Mouse (Mus musculus) CH12.LX (cell line): ENCODE data around the gene Nup54. TPM values are rescaled to one million over a fixed set of nuclear protein-coding genes. Genes with fewer than 3 reads are reported as not detected.

Source experiments
- DNase-seq: peaks from one replicate; pipeline ENCODE4 v3.0.0-alpha.2; 2013; ENCODE audit errors: extremely low read depth
- H3K27ac ChIP-seq: 2 replicates; pipeline ENCODE4 v1.5.1; 2012; ENCODE audit warnings: low read depth, mild to moderate bottlenecking, control low read depth, moderate library complexity; ENCODE audit not compliant: insufficient read depth
- H3K27me3 ChIP-seq: replicated peaks from 2 replicates; pipeline ENCODE3; 2012; ENCODE audit warnings: inconsistent platforms
- H3K36me3 ChIP-seq, 2 experiments: replicated peaks in 1 of 2; 2 replicates each; pipeline versions ENCODE3 to v1.6.1; 2012; ENCODE audit warnings: inconsistent platforms in 1 of 2, low read length in 1 of 2, mild to moderate bottlenecking in 1 of 2, mixed read lengths in 1 of 2, moderate library complexity in 1 of 2; ENCODE audit not compliant: control insufficient read depth in 1 of 2, insufficient read depth in 1 of 2
- H3K4me1 ChIP-seq, 2 experiments: 2 replicates each; pipeline ENCODE4 v1.6.1; 2012; ENCODE audit warnings: inconsistent platforms in 1 of 2, moderate library complexity in 1 of 2; ENCODE audit not compliant: insufficient read depth in 2 of 2, control insufficient read depth in 1 of 2
- H3K4me2 ChIP-seq: 2 replicates; pipeline ENCODE4 v1.6.1; 2012; ENCODE audit warnings: low read depth, mild to moderate bottlenecking, control low read depth; ENCODE audit not compliant: poor library complexity, insufficient read depth, severe bottlenecking
- H3K4me3 ChIP-seq, 3 experiments: fragments of 150-350 bp in 1 of 3; sonication (generic) in 1 of 3; replicated peaks in 1 of 3; 2 replicates each; pipeline versions ENCODE3 to v1.5.1; 2011 to 2012; ENCODE audit warnings: low read depth in 2 of 3, low read length in 2 of 3, mild to moderate bottlenecking in 2 of 3, moderate library complexity in 2 of 3, control low read depth in 1 of 3, improper control_type of control experiment in 1 of 3, inconsistent platforms in 1 of 3, mixed read lengths in 1 of 3; ENCODE audit not compliant: poor library complexity in 1 of 3
- H3K79me2 ChIP-seq: replicated peaks from 2 replicates; pipeline ENCODE4 v1.6.1; 2012; ENCODE audit warnings: mild to moderate bottlenecking, moderate library complexity; ENCODE audit not compliant: control insufficient read depth, poor library complexity, insufficient read depth, severe bottlenecking; ENCODE audit errors: extremely low read depth
- H3K9ac ChIP-seq: 2 replicates; pipeline ENCODE4 v1.6.1; 2012; ENCODE audit warnings: low read depth, mild to moderate bottlenecking, control low read depth, moderate library complexity; ENCODE audit not compliant: insufficient read depth
- H3K9me3 ChIP-seq: replicated peaks from 2 replicates; pipeline ENCODE3; 2012; ENCODE audit warnings: low read length, inconsistent platforms, mixed read lengths
- BHLHE40 ChIP-seq: IDR thresholded peaks from 2 replicates; pipeline ENCODE4 v1.6.1; 2011; ENCODE audit warnings: mild to moderate bottlenecking, low read depth, low read length, improper control_type of control experiment
- CHD1 ChIP-seq: IDR thresholded peaks from 2 replicates; pipeline ENCODE4 v1.6.1; 2012; ENCODE audit warnings: low read depth, low read length, improper control_type of control experiment, inconsistent platforms
- CHD2 ChIP-seq: IDR thresholded peaks from 2 replicates; pipeline ENCODE4 v1.6.1; 2011; ENCODE audit warnings: low read length, improper control_type of control experiment
- CTCF ChIP-seq, 2 experiments: IDR thresholded peaks in 1 of 2; conservative IDR thresholded peaks in 1 of 2; 2 replicates each; pipeline ENCODE4 v1.5.1; 2011 to 2012; ENCODE audit warnings: low read depth in 2 of 2, low read length in 2 of 2, improper control_type of control experiment in 1 of 2, inconsistent platforms in 1 of 2, mild to moderate bottlenecking in 1 of 2, moderate library complexity in 1 of 2
- E2F4 ChIP-seq: IDR thresholded peaks from 2 replicates; pipeline ENCODE4 v1.6.1; 2011; ENCODE audit warnings: low read depth, low read length, improper control_type of control experiment; ENCODE audit not compliant: insufficient replicate concordance
- ELF1 ChIP-seq: IDR thresholded peaks from 2 replicates; pipeline ENCODE4 v1.6.1; 2014; ENCODE audit warnings: low read depth, mild to moderate bottlenecking, inconsistent platforms, low read length, improper control_type of control experiment
- EP300 ChIP-seq: IDR thresholded peaks from 2 replicates; pipeline ENCODE4 v1.6.1; 2011; ENCODE audit warnings: low read length, improper control_type of control experiment
- ETS1 ChIP-seq: conservative IDR thresholded peaks from 2 replicates; pipeline ENCODE4 v1.6.1; 2012; ENCODE audit warnings: low read depth, mild to moderate bottlenecking, inconsistent platforms, low read length, improper control_type of control experiment, moderate library complexity
- GABPA ChIP-seq: IDR thresholded peaks from 2 replicates; pipeline ENCODE4 v1.6.1; 2012; ENCODE audit warnings: low read depth, low read length, improper control_type of control experiment, inconsistent platforms; ENCODE audit not compliant: insufficient replicate concordance
- HCFC1 ChIP-seq: IDR thresholded peaks from 2 replicates; pipeline ENCODE4 v1.6.1; 2012; ENCODE audit warnings: low read depth, mild to moderate bottlenecking, inconsistent platforms, low read length, improper control_type of control experiment
- IRF4 ChIP-seq: IDR thresholded peaks from 2 replicates; pipeline ENCODE4 v1.6.1; 2014; ENCODE audit warnings: low read depth, mild to moderate bottlenecking, inconsistent platforms, low read length, improper control_type of control experiment
- JUN ChIP-seq: IDR thresholded peaks from 2 replicates; pipeline ENCODE4 v1.6.1; 2011; ENCODE audit warnings: low read depth, mild to moderate bottlenecking, low read length, improper control_type of control experiment, moderate library complexity; ENCODE audit not compliant: insufficient read depth
- JUND ChIP-seq: conservative IDR thresholded peaks from 2 replicates; pipeline ENCODE4 v1.6.1; 2011; ENCODE audit warnings: low read depth, low read length, improper control_type of control experiment
- KAT2A ChIP-seq: IDR thresholded peaks from 2 replicates; pipeline ENCODE4 v1.6.1; 2012; ENCODE audit warnings: low read length, improper control_type of control experiment, inconsistent platforms; ENCODE audit not compliant: insufficient replicate concordance
- MAFK ChIP-seq: IDR thresholded peaks from 2 replicates; pipeline ENCODE4 v1.6.1; 2011; ENCODE audit warnings: low read length, improper control_type of control experiment; ENCODE audit not compliant: insufficient replicate concordance
- MAX ChIP-seq: IDR thresholded peaks from 2 replicates; pipeline ENCODE4 v1.6.1; 2011; ENCODE audit warnings: low read length, improper control_type of control experiment
- MAZ ChIP-seq: IDR thresholded peaks from 2 replicates; pipeline ENCODE4 v1.6.1; 2012; ENCODE audit warnings: low read depth, mild to moderate bottlenecking, inconsistent platforms, low read length, improper control_type of control experiment, moderate library complexity
- MEF2A ChIP-seq: IDR thresholded peaks from 2 replicates; pipeline ENCODE4 v1.6.1; 2014; ENCODE audit warnings: low read depth, mild to moderate bottlenecking, inconsistent platforms, low read length, improper control_type of control experiment, borderline replicate concordance
- MXI1 ChIP-seq: IDR thresholded peaks from 2 replicates; pipeline ENCODE4 v1.6.1; 2011; ENCODE audit warnings: mild to moderate bottlenecking, low read depth, low read length, improper control_type of control experiment
- MYC ChIP-seq: IDR thresholded peaks from 2 replicates; pipeline ENCODE4 v1.6.1; 2011; ENCODE audit warnings: low read depth, mild to moderate bottlenecking, improper control_type of control experiment, low read length
- NELFE ChIP-seq: IDR thresholded peaks from 2 replicates; pipeline ENCODE4 v1.6.1; 2011; ENCODE audit warnings: low read depth, low read length, improper control_type of control experiment
- NRF1 ChIP-seq: IDR thresholded peaks from 2 replicates; pipeline ENCODE4 v1.6.1; 2014; ENCODE audit warnings: low read depth, mild to moderate bottlenecking, inconsistent platforms, low read length, improper control_type of control experiment, moderate library complexity
- PAX5 ChIP-seq: IDR thresholded peaks from 2 replicates; pipeline ENCODE4 v1.6.1; 2012; ENCODE audit warnings: low read length, inconsistent platforms, mixed read lengths
- POLR2A ChIP-seq: IDR thresholded peaks from 2 replicates; pipeline ENCODE4 v1.6.1; 2011; ENCODE audit warnings: low read depth, mild to moderate bottlenecking, improper control_type of control experiment, low read length
- POLR2AphosphoS2 ChIP-seq: IDR thresholded peaks from 2 replicates; pipeline ENCODE4 v1.6.1; 2011; ENCODE audit warnings: low read depth, low read length, improper control_type of control experiment
- RAD21 ChIP-seq: IDR thresholded peaks from 2 replicates; pipeline ENCODE4 v1.6.1; 2011; ENCODE audit warnings: low read depth, mild to moderate bottlenecking, low read length, improper control_type of control experiment, moderate library complexity
- RCOR1 ChIP-seq: conservative IDR thresholded peaks from 2 replicates; pipeline ENCODE4 v1.6.1; 2012; ENCODE audit warnings: low read depth, mild to moderate bottlenecking, inconsistent platforms, low read length, improper control_type of control experiment
- SIN3A ChIP-seq: IDR thresholded peaks from 2 replicates; pipeline ENCODE4 v1.6.1; 2012; ENCODE audit warnings: low read length, improper control_type of control experiment, inconsistent platforms
- SMC3 ChIP-seq: IDR thresholded peaks from 2 replicates; pipeline ENCODE4 v1.6.1; 2011; ENCODE audit warnings: low read depth, low read length, improper control_type of control experiment
- TBP ChIP-seq: conservative IDR thresholded peaks from 2 replicates; pipeline ENCODE4 v1.6.1; 2011; ENCODE audit warnings: low read depth, low read length, improper control_type of control experiment
- TCF12 ChIP-seq: IDR thresholded peaks from 2 replicates; pipeline ENCODE4 v1.6.1; 2014; ENCODE audit warnings: low read depth, mild to moderate bottlenecking, inconsistent platforms, low read length, improper control_type of control experiment
- UBTF ChIP-seq: IDR thresholded peaks from 2 replicates; pipeline ENCODE4 v1.6.1; 2012; ENCODE audit warnings: low read depth, mild to moderate bottlenecking, inconsistent platforms, low read length, improper control_type of control experiment, moderate library complexity
- USF1 ChIP-seq: IDR thresholded peaks from 2 replicates; pipeline ENCODE4 v1.6.1; 2014; ENCODE audit warnings: low read depth, mild to moderate bottlenecking, inconsistent platforms, low read length, improper control_type of control experiment
- USF2 ChIP-seq: conservative IDR thresholded peaks from 2 replicates; pipeline ENCODE4 v1.6.1; 2011; ENCODE audit warnings: low read depth, low read length, improper control_type of control experiment
- ZC3H11A ChIP-seq: IDR thresholded peaks from 2 replicates; pipeline ENCODE4 v1.6.1; 2012; ENCODE audit warnings: low read depth, mild to moderate bottlenecking, inconsistent platforms, low read length, improper control_type of control experiment
- ZKSCAN1 ChIP-seq: IDR thresholded peaks from 2 replicates; pipeline ENCODE4 v1.6.1; 2012; ENCODE audit warnings: low read depth, inconsistent platforms, low read length, improper control_type of control experiment, borderline replicate concordance
- ZMIZ1 ChIP-seq: IDR thresholded peaks from 2 replicates; pipeline ENCODE4 v1.6.1; 2012; ENCODE audit warnings: low read depth, mild to moderate bottlenecking, inconsistent platforms, low read length, improper control_type of control experiment
- ZNF384 ChIP-seq: IDR thresholded peaks from 2 replicates; pipeline ENCODE4 v1.6.1; 2012; ENCODE audit warnings: low read depth, low read length, improper control_type of control experiment, inconsistent platforms
- dilution Hi-C: fragments of 300-500 bp; cut with MboI; formaldehyde crosslinking; loops from 2 replicates; pipeline ENCODE4 v1.14.3; 2020; ENCODE audit warnings: low sequenced_read_pairs; ENCODE audit not compliant: extremely low pct_unique_long_range_greater_than_20kb, extremely low pct_ligation_motif_present
- in situ Hi-C: fragments of 300-500 bp; cut with MboI; formaldehyde crosslinking; loops from 3 replicates; pipeline ENCODE4 v1.14.3; 2019; ENCODE audit warnings: low sequenced_read_pairs, low pct_ligation_motif_present, low pct_unique_long_range_greater_than_20kb, mixed read lengths
- polyA plus RNA-seq: library from polyadenylated mRNA; unstranded; fragments of >175 nt; gene quantifications from 2 replicates; pipeline ENCODE4 v1.2.1, GENCODE M21; 2012; ENCODE audit warnings: low read depth; ENCODE audit not compliant: insufficient read length
- total RNA-seq, 2 experiments: library from RNA; depleted of rRNA; stranded (reverse); fragments of 300-350 nt in 1 of 2; fragments of >200 nt in 1 of 2; gene quantifications; 2 replicates each; pipeline ENCODE4 v1.2.3; 2012 to 2014

Gene Nup54
- total RNA-seq (2012; rRNA removed): 41.9 and 43.7 TPM in 2 replicates
- total RNA-seq (2014; rRNA removed): 90.5 and 101 TPM in 2 replicates
- polyA plus RNA-seq: 66.4 and 72.5 TPM in 2 replicates

- Histone ChIP-seq H3K79me2 (peaks cover 39% of the 10 kb centered on the region), H3K4me3 (peak within 1 kb of the TSS; percentile 82 to 97 (median 92)), H3K9ac (peak within 1 kb of the TSS; percentile 94), H3K36me3 (peaks cover 3 to 14% of the 10 kb centered on the region in 2 experiments), H3K27ac (peak within 1 kb of the TSS; percentile 23; the same call in 1 of the 2 replicates), H3K9me3 (no peaks in the 10 kb centered on the region), H3K27me3 (no peaks in the 10 kb centered on the region), H3K4me1 (peaks cover 0 to 22% of the 10 kb centered on the region in 2 experiments; a peak in 2 of 4 replicates), H3K4me2 (peak within 1 kb of the TSS; percentile 97)
- no peak for TF ChIP-seq CTCF (conservative IDR thresholded peaks at IDR 0.05 in 1 of 2, IDR thresholded peaks at IDR 0.05 in 1 of 2; ENCODE audit: low read depth in 2 of 2, low read length in 2 of 2)
- peak; percentile 99 for TF ChIP-seq SIN3A
- peak; percentile 58 for TF ChIP-seq NRF1
- peak; percentile 94 for TF ChIP-seq POLR2A
- peak; percentile 54; the same call in 1 of the 2 replicates for TF ChIP-seq EP300
- TF ChIP-seq ZC3H11A: 0 out of 2 replicates have a peak, but pooled peaks have one; percentile 18
- peak; percentile 76; the same call in 1 of the 2 replicates for TF ChIP-seq ZMIZ1
- TF ChIP-seq ZKSCAN1: no peak
- peak; percentile 45; the same call in 1 of the 2 replicates for TF ChIP-seq GABPA
- no peak for TF ChIP-seq SMC3
- peak; percentile 77 for TF ChIP-seq CHD2
- peak; percentile 94 for TF ChIP-seq HCFC1
- peak; percentile 68 for TF ChIP-seq BHLHE40
- peak; percentile 92 for TF ChIP-seq NELFE
- TF ChIP-seq KAT2A: peak; percentile 87
- no peak for TF ChIP-seq CHD1
- TF ChIP-seq RAD21: no peak
- no peak for TF ChIP-seq JUN
- no peak for TF ChIP-seq PAX5
- peak; percentile 44 for TF ChIP-seq ZNF384
- TF ChIP-seq JUND: peak; percentile 32; the same call in 1 of the 2 replicates
- TF ChIP-seq UBTF: 0 out of 2 replicates have a peak, but pooled peaks have one; percentile 77
- peak; percentile 96 for TF ChIP-seq IRF4
- TF ChIP-seq ELF1: peak; percentile 95
- TF ChIP-seq MYC: peak; percentile 99
- TF ChIP-seq POLR2AphosphoS2: peak; percentile 93; the same call in 1 of the 2 replicates
- TF ChIP-seq MEF2A: peak; percentile 89
- peak; percentile 84 for TF ChIP-seq USF1
- peak; percentile 71 for TF ChIP-seq ETS1
- peak; percentile 91 for TF ChIP-seq MAZ
- peak; percentile 96 for TF ChIP-seq TCF12
- peak; percentile 70 for TF ChIP-seq USF2
- TF ChIP-seq MAFK: peak; percentile 58; the same call in 1 of the 2 replicates
- 0 out of 2 replicates have a peak, but pooled peaks have one; percentile 55 for TF ChIP-seq RCOR1
- peak; percentile 91 for TF ChIP-seq TBP
- TF ChIP-seq MXI1: peak; percentile 98
- peak; percentile 75; the same call in 1 of the 2 replicates for TF ChIP-seq E2F4
- TF ChIP-seq MAX: peak; percentile 96
- DNase-seq: peak; percentile 98
- in situ Hi-C loops: no loop called here
- dilution Hi-C loops: no loop called here
These were observed at the start of gene Nup54 for GRCm38 (mm10) chr5:92435025-92435584. TSS of gene Nup54 (minus strand) at chr5:92435219.
